Mouse (Mus musculus) C2C12 (cell line): Measurements from ENCODE around the gene Lalba.

Experiments
- CEBPB ChIP-seq: IDR thresholded peaks from one replicate; pipeline ENCODE4 v1.6.1; 2011; ENCODE audit warnings: low read depth, mild to moderate bottlenecking, control low read depth, moderate library complexity
- CTCF ChIP-seq: IDR thresholded peaks from one replicate; pipeline ENCODE4 v1.5.1; 2011; ENCODE audit not compliant: control insufficient read depth, insufficient read depth, insufficient read length
- FOSL1 ChIP-seq: IDR thresholded peaks from one replicate; pipeline ENCODE4 v1.8.0; 2011; ENCODE audit warnings: mild to moderate bottlenecking, low read length; ENCODE audit not compliant: poor library complexity, insufficient read depth, severe bottlenecking
- MAX ChIP-seq: IDR thresholded peaks from one replicate; pipeline ENCODE4 v1.6.1; 2011; ENCODE audit warnings: mild to moderate bottlenecking, control low read depth
- MYOD1 ChIP-seq: IDR thresholded peaks from one replicate; pipeline ENCODE4 v1.6.1; 2011; ENCODE audit warnings: low read depth; ENCODE audit not compliant: control insufficient read depth, insufficient read length
- MYOG ChIP-seq: IDR thresholded peaks from one replicate; pipeline ENCODE4 v1.6.1; 2011; ENCODE audit not compliant: control insufficient read depth, insufficient read length; ENCODE audit errors: extremely low read depth
- USF1 ChIP-seq: IDR thresholded peaks from one replicate; pipeline ENCODE4 v1.6.1; 2011; ENCODE audit warnings: low read depth, mild to moderate bottlenecking, control low read depth, moderate library complexity

- no peak for TF ChIP-seq CTCF
- TF ChIP-seq MAX, result no peak
- TF ChIP-seq CEBPB, result no peak
- TF ChIP-seq MYOG, result no peak
- no peak for TF ChIP-seq MYOD1
- TF ChIP-seq USF1, result no peak
- TF ChIP-seq FOSL1, result no peak
Measured at GRCm38 (mm10) chr15:98479568-98480102, 2.9 kb downstream of the Lalba start.
